Mouse (Mus musculus) forebrain, postnatal 0 days (tissue): ENCODE measurements around the gene Eif3k. TPM values are rescaled to one million over a fixed set of nuclear protein-coding genes. Genes with fewer than 3 reads are reported as not detected.

Experiments
- ATAC-seq: fragments of 200-750 bp; cut with Nextera tagmentation; 2 replicates; pipeline ENCODE4 v1.8.0; 2017; ENCODE audit warnings: mild to moderate bottlenecking, moderate library complexity
- DNase-seq: peaks from one replicate; pipeline ENCODE4 v3.0.0-alpha.2; 2015
- H3K27ac ChIP-seq: fragments of 300-500 bp; sonication (generic); 2 replicates; pipeline ENCODE4 v1.5.1; 2014; ENCODE audit warnings: low read depth, mild to moderate bottlenecking, antibody characterized with exemption, low read length, moderate library complexity, mixed read lengths
- H3K27me3 ChIP-seq: fragments of 300-500 bp; sonication (generic); 2 replicates; pipeline ENCODE4 v1.6.1; 2014; ENCODE audit warnings: mild to moderate bottlenecking, low read length, mixed read lengths; ENCODE audit not compliant: insufficient read depth
- H3K36me3 ChIP-seq: fragments of 300-500 bp; sonication (generic); 2 replicates; pipeline ENCODE4 v1.6.1; 2014; ENCODE audit warnings: mild to moderate bottlenecking, moderate library complexity; ENCODE audit not compliant: insufficient read depth
- H3K4me1 ChIP-seq: fragments of 300-500 bp; sonication (generic); 2 replicates; pipeline ENCODE4 v1.6.1; 2014; ENCODE audit warnings: antibody characterized with exemption; ENCODE audit not compliant: insufficient read depth
- H3K4me2 ChIP-seq: fragments of 300-500 bp; sonication (generic); 2 replicates; pipeline ENCODE4 v1.6.1; 2014; ENCODE audit warnings: low read depth, mild to moderate bottlenecking, moderate library complexity
- H3K4me3 ChIP-seq: fragments of 300-500 bp; sonication (generic); 2 replicates; pipeline ENCODE4 v1.5.1; 2014; ENCODE audit warnings: low read depth, low read length, mixed read lengths
- H3K9ac ChIP-seq: fragments of 300-500 bp; sonication (generic); 2 replicates; pipeline ENCODE4 v1.6.1; 2014; ENCODE audit warnings: mild to moderate bottlenecking
- H3K9me3 ChIP-seq: fragments of 300-500 bp; sonication (generic); 2 replicates; pipeline ENCODE4 v1.6.1; 2016; ENCODE audit warnings: low read length
- CTCF ChIP-seq: sonication (generic); IDR thresholded peaks from 2 replicates; pipeline ENCODE4 v1.5.1; 2016; ENCODE audit warnings: antibody characterized with exemption, control low read depth, low read depth
- WGBS: fragments of 180-500 bp; shearing (Covaris S2); extraction: QIAGEN DNeasy Blood & Tissue Kit; methylation state at CpG from one replicate; pipeline ENCODE4 v1.1.7; 2014; 5-methylcytosine and 5-hydroxymethylcytosine counted together
- polyA plus RNA-seq: library from polyadenylated mRNA; unstranded; fragments of >200 nt; fragmentation: Nextera tagmentation; extraction: Ambion mirVana; gene quantifications from 2 replicates; pipeline ENCODE4 v1.2.1, GENCODE M21; 2015
- total RNA-seq: library from RNA; depleted of rRNA; stranded (reverse); fragments of >200 nt; gene quantifications from 2 replicates; pipeline ENCODE4 v1.2.3, GENCODE M21; 2014

Eif3k gene
- total and polyA plus RNA-seq, 2 experiments from 2014 or later = 318 to 360 TPM

DNA sequence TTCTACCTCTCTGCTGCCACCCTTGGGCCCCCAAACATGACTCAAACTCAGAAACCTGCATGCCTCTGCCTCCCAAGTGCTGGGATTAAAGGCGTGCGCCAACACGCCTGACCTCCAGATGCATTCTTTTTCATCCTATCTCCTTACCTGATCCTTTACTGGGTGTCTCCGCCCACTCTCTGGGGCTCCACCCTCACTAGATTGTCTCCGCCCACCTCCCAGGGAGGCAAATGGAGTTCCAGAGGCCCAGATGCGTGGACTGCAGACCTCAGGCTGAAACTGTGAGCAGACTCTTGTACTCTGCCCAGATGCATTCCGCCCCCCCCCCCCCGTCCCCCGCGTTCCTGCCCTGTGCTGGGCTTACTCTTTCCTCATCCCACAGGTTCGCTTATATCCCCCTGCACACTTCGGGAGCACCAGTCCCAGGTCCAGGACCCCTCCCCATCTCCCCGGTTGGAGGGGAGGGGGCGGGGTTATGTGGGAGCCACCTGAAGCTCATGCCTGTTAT, 9.2 kb upstream of the Eif3k start:
- TF ChIP-seq CTCF = no peak
- Histone ChIP-seq H3K27me3 (no peaks in the 10 kb centered on the region), H3K9ac (no peak overlapping the region), H3K4me1 (no peaks in the 10 kb centered on the region), H3K4me2 (no peak overlapping the region), H3K9me3 (no peaks in the 10 kb centered on the region), H3K36me3 (no peaks in the 10 kb centered on the region), H3K4me3 (no peak overlapping the region), H3K27ac (no peak overlapping the region)
- DNase-seq (no peak), ATAC-seq (no peak)
- 62% methylated on average over 14 of the region's 14 CpGs for WGBS

DNA sequence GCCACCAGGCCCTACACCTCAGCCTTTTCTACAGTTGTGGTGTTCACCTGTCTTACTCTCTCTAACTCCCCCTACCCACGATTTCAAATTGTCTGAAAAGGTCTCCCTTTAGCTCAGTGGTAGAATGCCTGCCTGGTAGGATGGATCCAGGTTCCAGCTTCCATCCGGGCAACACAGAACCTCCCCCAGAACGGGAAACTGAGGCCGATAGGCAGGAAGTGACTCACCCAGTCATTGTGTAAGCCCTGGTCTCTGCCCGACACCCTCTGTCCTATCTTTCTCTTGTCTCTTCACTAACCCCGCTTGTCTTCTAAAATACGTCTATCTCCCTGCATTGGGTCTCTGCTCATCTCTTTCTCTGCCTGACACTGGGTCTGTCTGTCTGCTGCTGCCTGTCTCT, 3.5 kb upstream of the Eif3k start:
- no peak overlapping the region for H3K9ac ChIP-seq
- 87% methylated on average over 7 of the region's 7 CpGs for WGBS

DNA sequence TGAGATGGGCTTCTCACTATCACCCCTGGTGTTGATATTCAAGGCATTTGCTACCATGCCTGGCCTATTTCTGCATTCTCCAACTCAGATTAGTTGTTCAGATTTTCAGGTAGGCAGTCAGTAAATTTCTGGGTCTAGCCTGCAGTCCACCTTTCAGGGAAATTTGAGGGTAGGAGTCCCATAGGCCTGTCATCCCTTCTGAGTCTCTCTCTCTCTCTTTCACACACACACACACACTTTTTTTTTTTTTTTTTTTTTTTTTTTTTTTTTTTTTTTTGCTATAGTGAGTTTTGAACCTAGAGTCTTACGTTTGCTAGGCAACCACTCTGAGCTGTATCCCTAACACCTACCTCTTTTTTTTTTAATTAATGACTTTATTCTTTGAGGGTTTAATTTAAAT, 2.8 kb upstream of the Eif3k start:
- DNase-seq (no peak), ATAC-seq (no peak)
- H3K4me3 ChIP-seq = no peak overlapping the region
- H3K4me1 ChIP-seq = peaks cover 4% of the 10 kb centered on the region; the same call in 1 of the 2 replicates
- H3K27ac ChIP-seq = no peak overlapping the region
- TF ChIP-seq CTCF = no peak
- WGBS = 92% methylated on average over 1 of the region's 1 CpGs
- no peak overlapping the region for H3K9ac ChIP-seq
- H3K27me3 ChIP-seq = no peaks in the 10 kb centered on the region
- no peaks in the 10 kb centered on the region for H3K9me3 ChIP-seq
- H3K36me3 ChIP-seq = no peaks in the 10 kb centered on the region; the same call in 1 of the 2 replicates
- no peak overlapping the region for H3K4me2 ChIP-seq

More for the DNA sequence above, 3.5 kb upstream of the Eif3k start:
- ATAC-seq (no peak), DNase-seq (no peak)
- Histone ChIP-seq H3K27ac (no peak overlapping the region), H3K36me3 (no peaks in the 10 kb centered on the region), H3K9me3 (no peaks in the 10 kb centered on the region), H3K4me3 (no peak overlapping the region), H3K4me2 (no peak overlapping the region), H3K4me1 (peaks cover 4% of the 10 kb centered on the region; the same call in 1 of the 2 replicates), H3K27me3 (no peaks in the 10 kb centered on the region)
- TF ChIP-seq CTCF = no peak

DNA sequence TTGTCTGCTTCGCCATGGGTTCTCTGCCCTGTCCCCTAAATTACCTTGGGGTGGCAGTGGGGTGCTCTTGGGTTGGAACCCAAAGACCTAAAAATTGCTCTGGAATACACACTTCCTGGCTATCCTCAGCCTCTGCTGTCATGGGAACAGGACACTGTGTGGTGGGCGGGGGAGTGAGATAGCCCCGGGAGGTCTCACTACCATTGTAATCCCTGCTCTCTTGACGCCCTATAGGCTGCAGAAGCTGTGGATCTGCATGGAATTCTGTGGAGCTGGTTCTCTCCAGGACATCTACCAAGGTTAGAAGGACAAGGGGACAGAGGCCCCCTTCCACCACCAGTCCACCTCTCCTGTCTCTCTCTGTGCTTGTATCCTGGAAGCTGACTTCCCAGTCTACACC, 2.2 kb upstream of the Eif3k start:
- Histone ChIP-seq H3K27me3 (no peaks in the 10 kb centered on the region), H3K4me1 (peaks cover 4% of the 10 kb centered on the region; the same call in 1 of the 2 replicates), H3K9me3 (no peaks in the 10 kb centered on the region), H3K36me3 (peaks cover 3% of the 10 kb centered on the region), H3K9ac (no peak overlapping the region), H3K4me3 (no peak overlapping the region), H3K4me2 (no peak overlapping the region), H3K27ac (no peak overlapping the region)
- ATAC-seq (no peak), DNase-seq (no peak)
- no peak for TF ChIP-seq CTCF
- 76% methylated on average over 4 of the region's 4 CpGs for WGBS

DNA sequence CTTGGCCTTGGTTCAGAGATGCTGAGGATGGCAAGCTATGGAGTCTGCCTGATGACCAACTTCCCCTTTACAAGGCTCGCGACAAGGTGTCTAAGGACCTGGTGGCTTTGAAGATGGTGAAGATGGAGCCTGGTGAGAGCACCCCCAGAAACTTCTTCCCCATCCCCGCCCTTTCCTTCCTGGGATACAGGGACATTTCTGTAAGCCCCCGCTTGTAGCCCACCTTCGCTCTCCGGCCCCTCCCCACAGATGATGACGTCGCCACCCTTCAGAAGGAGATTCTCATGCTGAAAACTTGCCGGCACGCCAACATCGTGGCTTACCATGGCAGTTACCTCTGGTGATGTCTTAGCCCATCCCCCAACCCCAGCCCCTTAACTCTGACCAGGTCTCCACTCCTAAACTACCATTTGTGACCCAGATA, 1.5 kb upstream of the Eif3k start:
- H3K4me3 ChIP-seq = no peak overlapping the region
- H3K36me3 ChIP-seq = peaks cover 10% of the 10 kb centered on the region
- no peak overlapping the region for H3K9ac ChIP-seq
- no peaks in the 10 kb centered on the region for H3K9me3 ChIP-seq
- no peak for TF ChIP-seq CTCF
- ATAC-seq = no peak
- no peak overlapping the region for H3K27ac ChIP-seq
- 79% methylated on average over 11 of the region's 11 CpGs for WGBS
- H3K27me3 ChIP-seq = no peaks in the 10 kb centered on the region
- 0 out of 2 replicates have a peak overlapping the region, but pooled peaks have one; percentile 69 for H3K4me2 ChIP-seq
- DNase-seq = no peak
- H3K4me1 ChIP-seq = peaks cover 4% of the 10 kb centered on the region; the same call in 1 of the 2 replicates

DNA sequence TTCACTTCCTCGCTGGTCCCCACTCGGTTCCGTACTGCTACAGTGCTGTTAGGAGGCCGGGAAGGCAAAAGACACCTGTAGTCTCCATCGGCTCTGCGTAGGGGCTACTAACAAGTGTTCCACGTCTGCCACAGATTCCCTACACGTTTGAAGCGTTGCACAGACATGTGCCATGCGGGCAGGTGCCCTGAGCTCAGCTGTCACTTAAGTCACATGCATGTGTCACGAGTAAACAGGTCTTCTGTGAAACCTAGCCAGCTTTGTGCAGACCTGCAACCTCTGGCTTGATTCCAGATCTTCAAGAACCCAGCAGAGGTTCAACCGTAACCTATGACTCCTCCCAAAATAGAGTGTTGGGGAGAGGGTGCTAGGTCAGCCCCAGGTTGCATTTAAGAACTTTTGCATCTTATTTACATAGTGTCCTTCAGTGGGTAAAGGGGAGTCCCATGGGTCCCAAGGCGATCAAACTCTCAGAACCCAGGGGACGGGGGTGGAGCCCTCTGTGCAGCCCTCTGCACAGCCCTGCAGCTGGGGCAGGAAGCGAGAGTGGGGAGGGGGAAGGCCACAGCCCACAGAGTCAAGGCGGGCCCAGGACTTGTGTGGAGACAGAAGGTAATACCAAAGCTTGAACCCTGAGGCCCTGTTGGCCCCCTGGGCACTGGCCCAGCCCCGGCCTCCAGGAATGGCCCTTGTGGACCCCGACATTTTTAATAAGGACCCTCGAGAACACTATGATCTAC, 780 bp upstream of the Eif3k start:
- peaks cover 4% of the 10 kb centered on the region; the same call in 1 of the 2 replicates for H3K4me1 ChIP-seq

DNA sequence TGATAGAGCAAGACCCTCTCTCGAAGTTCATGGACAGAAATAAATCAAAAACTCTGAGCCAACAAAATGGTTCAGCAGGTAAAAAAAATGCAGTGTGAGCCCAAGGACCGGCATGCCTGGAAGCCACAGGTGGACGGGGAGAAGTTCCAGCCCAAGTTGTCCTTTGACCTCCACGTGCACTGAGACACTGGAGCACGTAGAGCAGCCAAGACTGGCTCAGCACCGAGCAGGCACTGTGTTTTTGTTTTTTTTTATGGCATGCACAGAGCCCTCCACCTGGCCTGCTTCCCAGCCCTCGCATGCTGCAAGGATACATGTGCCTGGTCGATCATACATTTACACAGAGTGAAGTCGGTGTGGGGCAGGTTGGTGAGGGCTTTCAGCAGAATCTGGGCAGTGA, 4.1 kb downstream of the Eif3k start:
- peaks cover 44% of the 10 kb centered on the region for H3K36me3 ChIP-seq
- ATAC-seq = no peak
- WGBS = 83% methylated on average over 9 of the region's 9 CpGs

More for the DNA sequence above, 780 bp upstream of the Eif3k start:
- Histone ChIP-seq H3K27me3 (no peaks in the 10 kb centered on the region), H3K9ac (peak overlapping the region; percentile 56), H3K4me2 (peak overlapping the region; percentile 69), H3K4me3 (peak overlapping the region; percentile 44), H3K36me3 (peaks cover 17% of the 10 kb centered on the region), H3K9me3 (no peaks in the 10 kb centered on the region), H3K27ac (peak overlapping the region; percentile 71; the same call in 1 of the 2 replicates)
- DNase-seq (no peak), ATAC-seq (peak; percentile 42)
- 17% methylated on average over 19 of the region's 19 CpGs for WGBS
- no peak for TF ChIP-seq CTCF

More for the DNA sequence above, 4.1 kb downstream of the Eif3k start:
- no peak for DNase-seq
- no peak overlapping the region for H3K4me3 ChIP-seq
- no peak overlapping the region for H3K9ac ChIP-seq
- no peaks in the 10 kb centered on the region for H3K9me3 ChIP-seq
- no peak overlapping the region for H3K27ac ChIP-seq
- no peak overlapping the region for H3K4me2 ChIP-seq
- H3K27me3 ChIP-seq = no peaks in the 10 kb centered on the region
- no peak for TF ChIP-seq CTCF
- H3K4me1 ChIP-seq = peaks cover 4% of the 10 kb centered on the region; the same call in 1 of the 2 replicates
